Comparison of ENCODE assay signal across 8 mouse cellular contexts in the genomic region with DNA sequence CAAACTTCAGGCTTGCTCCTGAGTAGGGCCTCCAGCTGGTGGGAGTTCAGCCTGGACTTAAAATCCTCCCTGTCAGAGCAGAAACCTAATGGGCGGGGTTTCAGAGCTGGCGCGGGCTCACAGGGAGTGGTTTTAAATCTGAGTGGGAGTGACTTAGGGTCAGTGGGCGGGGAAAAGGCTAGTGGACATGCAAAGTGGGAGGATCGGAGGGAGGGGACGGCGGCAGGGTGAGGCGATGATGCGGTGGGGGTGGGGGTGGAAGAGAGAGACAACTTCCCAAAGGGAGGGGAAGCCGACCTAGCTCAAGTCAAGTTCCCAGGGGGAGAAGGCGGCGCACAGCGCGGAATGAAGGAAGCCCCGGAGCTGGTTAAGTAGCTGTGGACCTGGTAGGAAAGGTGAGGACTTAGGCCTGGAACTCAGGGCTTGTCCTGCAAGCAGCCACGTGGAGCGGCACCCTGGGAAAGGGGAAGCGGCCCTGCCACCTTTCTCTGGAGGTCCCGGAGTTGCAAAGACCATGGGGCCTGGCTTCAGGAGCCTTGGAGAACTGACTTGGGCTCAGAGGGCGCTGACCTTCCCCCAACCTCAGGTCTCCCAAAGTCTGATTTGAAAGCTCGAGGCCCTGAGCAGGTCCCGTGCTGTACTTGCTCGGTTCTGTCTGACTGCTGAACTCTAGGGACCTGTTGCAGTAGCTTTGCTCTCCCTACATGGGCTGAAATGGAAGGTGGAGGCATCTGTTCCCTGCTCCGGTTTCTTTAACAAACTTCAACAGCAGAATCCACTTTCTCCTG. TPM values are rescaled to one million over a fixed set of nuclear protein-coding genes. Genes with fewer than 3 reads are reported as not detected.
DNase-seq lines count a peak whose midpoint lies in the region; ATAC-seq and TF ChIP-seq lines count a peak whose summit lies in the region.

A gene (plus strand): TSS at position 238 of the 788 bp plus-strand sequence.

- no peak for TF ChIP-seq POLR2A in cortical plate, adult 2 months (IDR thresholded peaks at IDR 0.05; ENCODE audit: extremely low read depth, insufficient read depth, low read length)

- peak within 1 kb of the TSS; percentile 76 for H3K4me2 ChIP-seq in hindbrain, postnatal 0 days (ENCODE audit: low read depth, low read length)

- TF ChIP-seq CTCF in cortical plate, adult 2 months (IDR thresholded peaks at IDR 0.05; ENCODE audit: extremely low read depth, insufficient read depth, low read length) = no peak
- no peak for TF ChIP-seq CTCF in hindbrain, postnatal 0 days (IDR thresholded peaks at IDR 0.05; ENCODE audit: low read depth)
- no peak for TF ChIP-seq CTCF in left cerebral cortex, adult 2 months (IDR thresholded peaks at IDR 0.05)

- peak within 1 kb of the TSS; percentile 45; the same call in 1 of the 2 replicates for H3K9ac ChIP-seq in hindbrain, postnatal 0 days (replicated peaks; ENCODE audit: low read length)

- H3K27ac ChIP-seq in cortical plate, adult 2 months (ENCODE audit: insufficient read depth, low read length) = no peak within 1 kb of the TSS
- H3K27ac ChIP-seq in hindbrain, postnatal 0 days = peak within 1 kb of the TSS; percentile 32; the same call in 1 of the 2 replicates
- no peak within 1 kb of the TSS for H3K27ac ChIP-seq in left cerebral cortex, adult 2 months

- H3K4me1 ChIP-seq in cortical plate, adult 2 months (ENCODE audit: control insufficient read depth, insufficient read depth, low read length) = no peaks in the 10 kb centered on the region
- H3K4me1 ChIP-seq in hindbrain, postnatal 0 days (ENCODE audit: insufficient read depth, low read length) = 0 out of 2 replicates have a peak, but pooled peaks cover 5% of the 10 kb centered on the region

- peak; percentile 87 to 91 for DNase-seq in gastrocnemius, adult 8-10 months (ENCODE audit: low spot score in 2 of 2)
- DNase-seq in hindbrain, postnatal 0 days (ENCODE audit: low spot score) = peak; percentile 86
- peak; percentile 23 to 28 for DNase-seq in left cerebral cortex, adult 2 months (ENCODE audit: extremely low spot score in 1 of 2, low spot score in 2 of 2)
- peak; percentile 34 for DNase-seq in right cerebral cortex, adult 18-20 months
- DNase-seq in urinary bladder, adult 2 months (ENCODE audit: low spot score) = peak; percentile 49

- intact Hi-C loops in left cerebral cortex, adult 2 months (cut with DNase I) = no loop called here

- no peaks in the 10 kb centered on the region for H3K9me3 ChIP-seq in hindbrain, postnatal 0 days (ENCODE audit: low read length)

- H3K36me3 ChIP-seq in hindbrain, postnatal 0 days (ENCODE audit: insufficient read depth, low read length) = no peaks in the 10 kb centered on the region

- H3K27me3 ChIP-seq in hindbrain, postnatal 0 days (ENCODE audit: insufficient read depth, low read length) = no peaks in the 10 kb centered on the region

- peak; percentile 98 for ATAC-seq in activated CD4-positive, CD25-positive, alpha-beta regulatory T cell, adult 4 months
- peak; percentile 97 for ATAC-seq in hindbrain, postnatal 0 days
- peak; percentile 96 for ATAC-seq in megakaryocyte, adult 5-6 weeks (ENCODE audit: poor library complexity, severe bottlenecking)

- WGBS in hindbrain, postnatal 0 days = 2% methylated on average over 24 of the region's 24 CpGs

- H3K4me3 ChIP-seq in cortical plate, adult 2 months (ENCODE audit: insufficient read depth, low read length) = peak within 1 kb of the TSS; percentile 37
- H3K4me3 ChIP-seq in hindbrain, postnatal 0 days (ENCODE audit: low read length) = peak within 1 kb of the TSS; percentile 43
- peak within 1 kb of the TSS; percentile 38 for H3K4me3 ChIP-seq in left cerebral cortex, adult 2 months

RNA-seq across cellular contexts. Expression of the gene that starts here (rescaled TPM):
- polyA plus RNA-seq in activated CD4-positive, CD25-positive, alpha-beta regulatory T cell, adult 4 months (2017; shearing (Covaris generic)) = 1 to 10 TPM; 7.2 to 7.7 TPM
- polyA plus RNA-seq in cortical plate, adult 2 months (2012; rRNA removed) = 2.9 and 3.4 TPM in 2 replicates
- 10 to 100 TPM; 12.0 to 13.7 (median 12.8) TPM for total RNA-seq in gastrocnemius, adult 8-10 months (2022)
- total RNA-seq in hindbrain, postnatal 0 days (2014; rRNA removed) = 5.2 and 19.6 TPM in 2 replicates
- 9.1 TPM in 2 replicates for polyA plus RNA-seq in hindbrain, postnatal 0 days (2015; fragmentation: Nextera tagmentation; extraction: Ambion mirVana)
- total RNA-seq in left cerebral cortex, adult 2 months (2021) = 1 to 10 TPM; 1.0 to 2.2 TPM
- total RNA-seq in megakaryocyte, adult 5-6 weeks (2015) = 1.4 and 2.1 TPM in 2 replicates
- 3.0 and 5.6 TPM in 2 replicates for total RNA-seq in megakaryocyte, adult 5-6 weeks (2017)
- polyA plus RNA-seq in urinary bladder, adult 2 months (2012; rRNA removed) = 11.9 and 12.0 TPM in 2 replicates

Comparison
In these comparisons a context has a peak if more than half of its experiments do, and no peak if none do; other contexts are left out.
1. DNase-seq: peak in every context shown above with its lines; median percentile 89 in gastrocnemius, adult 8-10 months; 86 in hindbrain, postnatal 0 days; 49 in urinary bladder, adult 2 months; 34 in right cerebral cortex, adult 18-20 months; 26 in left cerebral cortex, adult 2 months.